Mouse (Mus musculus) brain, embryonic 18.5 days (tissue): Measurements from ENCODE around the gene Clrn3.
"Not testable (repeated sequence)": the region's sequence is repeated elsewhere in the genome, so short reads cannot be mapped to it uniquely, and the experiment has no call there.

Source experiments
- DNase-seq: peaks from one replicate; pipeline ENCODE4 v3.0.0-alpha.2; 2012; ENCODE audit warnings: low read depth, low spot score

Clrn3 gene

DNA sequence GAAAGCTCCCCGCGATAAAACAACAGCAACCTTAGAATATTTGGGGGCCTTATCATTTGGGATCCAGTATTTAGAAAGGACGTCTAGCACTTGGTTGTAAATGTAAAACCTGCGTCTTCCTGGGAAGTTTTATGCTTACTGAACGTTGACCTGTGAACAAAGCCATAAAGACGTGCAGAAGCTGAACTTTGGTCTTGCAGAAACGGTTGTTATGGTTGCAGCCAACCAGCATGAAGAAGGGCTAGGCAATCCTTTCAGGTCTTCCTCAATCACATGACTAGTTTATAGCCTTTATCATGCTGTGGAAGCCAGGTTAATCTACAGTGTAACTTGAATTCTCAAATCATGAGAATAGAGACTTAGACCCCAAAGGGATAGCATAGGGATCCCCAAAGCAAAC, at the start of gene Clrn3:
Gene Clrn3, minus strand, starts transcription at position 140 of the 400 bp plus-strand sequence.
- no peak for DNase-seq

DNA sequence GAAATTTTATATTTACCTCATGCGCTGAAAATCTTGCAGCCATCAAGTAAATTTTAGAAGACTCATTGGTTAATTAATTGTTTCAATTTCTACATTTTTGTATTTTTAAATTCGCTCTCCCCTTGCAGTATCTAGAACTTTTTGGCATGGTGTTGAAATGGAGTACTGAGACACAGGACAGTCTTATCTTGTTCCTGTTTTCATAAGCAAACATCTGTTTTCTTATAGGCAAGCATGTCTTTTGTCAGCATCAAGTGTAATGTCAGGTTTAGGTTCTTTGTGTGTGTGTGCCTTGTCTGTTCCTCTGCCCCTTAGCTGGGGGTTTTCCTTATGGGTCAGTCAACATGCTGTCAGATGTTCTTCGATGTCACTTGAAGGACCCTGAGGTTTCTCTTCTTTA, 47.9 kb upstream of the Clrn3 start:
- no peak for DNase-seq

GRCm38 (mm10) chr7:135575319-135576069, 47.0 kb upstream of the Clrn3 start:
- not testable (repeated sequence) for DNase-seq

- no peak for DNase-seq
Observed at GRCm38 (mm10) chr7:135571951-135572559, 43.6 kb upstream of the Clrn3 start.

GRCm38 (mm10) chr7:135571392-135571791, 42.9 kb upstream of the Clrn3 start:
- no peak for DNase-seq

- no peak for DNase-seq
Observed at GRCm38 (mm10) chr7:135568550-135568949, 40.1 kb upstream of the Clrn3 start.

DNA sequence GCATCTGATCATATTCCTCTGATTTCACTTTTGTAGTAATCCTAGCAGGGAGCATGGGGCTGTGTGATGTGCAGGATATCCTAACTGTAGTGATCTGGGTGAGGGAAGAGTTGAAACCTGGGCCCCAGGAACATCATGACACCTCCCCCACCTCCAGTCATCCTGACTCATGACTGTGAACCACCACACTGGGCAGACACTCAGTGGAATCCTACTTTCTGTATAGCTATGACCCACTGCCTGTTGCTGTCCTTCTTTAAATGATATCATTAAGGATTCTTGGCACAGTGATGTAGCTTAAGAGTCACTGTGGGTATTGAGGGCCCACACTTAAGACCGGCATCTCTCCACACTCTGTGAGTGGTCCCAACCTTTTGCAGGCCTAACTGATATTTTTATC, 39.1 kb upstream of the Clrn3 start:
- no peak for DNase-seq

- DNase-seq: no peak
Observed at GRCm38 (mm10) chr7:135566013-135566412, 37.6 kb upstream of the Clrn3 start.

DNA sequence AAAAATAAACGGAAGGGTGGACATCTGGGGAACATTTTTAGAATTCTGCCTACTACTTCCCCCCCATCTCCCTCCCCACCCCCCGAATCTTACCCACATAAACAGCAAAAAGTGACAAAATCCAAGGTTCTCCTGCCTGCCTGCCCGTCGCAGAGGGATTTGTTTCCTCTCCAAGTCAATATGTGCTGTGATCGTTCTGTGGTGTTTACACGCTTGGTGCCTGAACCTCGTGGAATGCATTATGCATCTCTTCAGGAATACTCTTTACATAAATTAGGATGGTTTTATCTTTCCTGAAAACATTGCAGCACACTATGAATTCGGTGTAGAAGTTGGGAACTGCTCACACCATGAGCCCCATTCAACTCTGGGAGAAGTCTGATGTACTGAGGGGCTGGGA, 35.6 kb upstream of the Clrn3 start:
- peak; percentile 30 for DNase-seq

GRCm38 (mm10) chr7:135560280-135560679, 31.8 kb upstream of the Clrn3 start:
- no peak for DNase-seq

GRCm38 (mm10) chr7:135556663-135557402, 28.4 kb upstream of the Clrn3 start:
- DNase-seq: no peak

DNA sequence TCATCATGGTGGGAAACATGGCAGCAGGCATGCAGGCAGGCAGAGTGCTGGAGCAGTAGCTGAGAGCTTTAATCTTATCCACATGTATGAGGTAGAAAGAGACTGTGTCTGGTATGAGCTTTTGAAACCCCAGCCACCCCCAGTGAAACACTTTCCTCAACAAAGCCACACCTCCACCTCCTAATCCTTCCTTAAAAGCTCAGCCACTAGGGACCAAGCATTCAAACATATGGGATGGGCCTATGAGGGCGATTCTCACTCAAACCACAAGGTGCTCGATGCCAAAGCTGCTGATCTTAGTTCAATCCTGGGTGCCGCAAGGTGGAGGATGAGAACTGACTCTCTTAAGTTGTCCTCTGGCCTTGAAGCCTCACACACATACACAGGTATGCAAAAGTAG, 25.1 kb upstream of the Clrn3 start:
- DNase-seq: no peak

DNA sequence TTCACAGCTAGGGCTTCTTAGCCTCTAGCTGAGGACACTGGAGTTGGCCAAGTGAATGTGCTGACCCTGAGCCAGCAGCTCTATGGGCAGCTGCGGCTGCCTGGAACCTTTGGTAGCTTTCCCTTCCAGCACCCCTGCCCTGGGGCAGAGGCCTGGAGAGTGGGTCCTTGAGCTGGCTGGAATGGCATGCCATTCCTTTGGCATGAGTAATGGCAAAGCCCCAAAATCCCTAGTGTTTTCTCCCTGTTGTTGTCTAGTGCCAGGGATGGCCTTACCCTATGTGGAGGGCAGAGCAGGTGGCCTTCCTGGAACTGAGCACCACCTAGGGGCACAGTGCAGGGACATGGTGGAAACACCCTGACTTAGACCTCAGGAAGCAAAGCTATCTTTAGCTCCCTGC, 23.1 kb upstream of the Clrn3 start:
- DNase-seq: no peak

DNA sequence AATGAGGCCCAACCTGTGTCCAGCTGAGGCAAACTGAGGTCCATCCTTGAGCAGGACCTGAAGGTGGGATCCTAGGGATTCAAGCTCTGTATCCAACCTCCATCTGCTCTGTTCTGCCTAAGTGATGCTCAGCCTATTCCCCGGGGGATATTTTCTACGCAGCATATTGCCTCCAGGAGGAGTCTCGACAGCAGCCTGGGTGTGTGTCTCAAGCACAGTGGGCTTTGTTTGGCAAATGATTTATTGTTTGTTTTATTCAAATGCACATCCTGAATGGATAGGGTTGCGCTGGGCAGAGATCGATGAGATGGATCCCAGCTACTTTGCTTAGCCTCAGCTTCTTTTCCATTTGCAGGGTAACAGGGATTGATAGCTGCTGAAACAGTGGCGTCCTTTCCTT, 20.0 kb upstream of the Clrn3 start:
- DNase-seq: no peak

DNA sequence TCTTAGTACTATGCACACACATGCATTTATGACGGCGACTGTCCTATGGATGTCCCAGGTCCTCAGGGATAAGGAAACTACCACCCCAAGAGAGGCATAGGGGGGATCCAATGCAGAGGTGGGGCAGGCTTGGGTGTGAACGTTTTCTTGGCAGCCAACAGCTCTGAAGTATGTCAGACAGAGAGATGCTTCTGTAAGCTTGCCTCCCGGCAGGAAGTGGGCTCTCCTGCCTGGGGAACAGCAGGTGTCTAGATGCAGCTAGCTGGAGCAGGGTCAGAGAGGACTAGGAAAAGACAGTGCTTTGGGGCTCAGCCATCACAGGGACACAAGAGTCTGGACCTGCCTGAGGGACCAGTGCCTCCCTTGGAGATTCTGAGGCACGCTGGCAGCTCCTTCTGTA, 18.1 kb upstream of the Clrn3 start:
- no peak for DNase-seq

DNA sequence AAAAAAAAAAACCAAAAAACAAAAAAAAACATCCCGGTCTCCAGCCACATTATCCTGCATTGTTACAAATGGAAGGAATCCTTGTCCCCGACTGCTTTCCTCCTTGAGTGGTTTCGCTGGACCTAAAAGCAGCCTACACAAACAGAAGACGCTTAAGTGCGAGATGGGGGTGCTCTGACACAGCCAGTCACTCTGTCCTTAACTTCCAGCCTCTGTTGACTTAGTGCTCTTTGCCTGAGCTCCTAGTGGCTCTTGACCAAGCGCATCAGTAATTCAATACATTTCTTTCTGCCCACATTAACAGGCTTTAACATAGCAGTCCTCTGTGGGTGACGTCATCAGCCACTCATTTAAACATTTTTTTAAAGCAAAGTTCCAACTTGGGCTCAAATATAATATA, 17.5 kb upstream of the Clrn3 start:
- DNase-seq: no peak

GRCm38 (mm10) chr7:135544321-135544720, 15.9 kb upstream of the Clrn3 start:
- DNase-seq: no peak

DNA sequence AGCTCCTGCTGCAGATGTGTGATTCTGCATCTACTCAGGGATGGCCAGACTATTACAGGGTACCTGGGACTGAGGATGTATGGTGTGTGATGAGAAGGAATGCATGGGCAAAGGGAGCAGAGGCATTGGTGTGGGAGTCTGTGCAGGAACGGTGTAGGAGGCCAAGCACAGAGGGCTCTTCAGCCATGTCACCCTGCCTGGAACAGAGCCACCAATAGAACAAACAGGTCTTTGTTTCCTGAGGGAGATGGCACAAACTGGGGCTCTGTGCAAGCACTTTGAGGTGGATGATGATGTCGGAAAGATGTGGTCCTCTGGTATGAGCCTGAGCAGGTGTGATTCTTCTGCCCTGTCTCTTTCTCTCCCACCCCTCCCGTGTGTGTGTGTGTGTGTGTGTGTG, 14.6 kb upstream of the Clrn3 start:
- no peak for DNase-seq

- no peak for DNase-seq
Observed at GRCm38 (mm10) chr7:135542235-135542634, 13.8 kb upstream of the Clrn3 start.

GRCm38 (mm10) chr7:135539429-135539828, 11.0 kb upstream of the Clrn3 start:
- no peak for DNase-seq

DNA sequence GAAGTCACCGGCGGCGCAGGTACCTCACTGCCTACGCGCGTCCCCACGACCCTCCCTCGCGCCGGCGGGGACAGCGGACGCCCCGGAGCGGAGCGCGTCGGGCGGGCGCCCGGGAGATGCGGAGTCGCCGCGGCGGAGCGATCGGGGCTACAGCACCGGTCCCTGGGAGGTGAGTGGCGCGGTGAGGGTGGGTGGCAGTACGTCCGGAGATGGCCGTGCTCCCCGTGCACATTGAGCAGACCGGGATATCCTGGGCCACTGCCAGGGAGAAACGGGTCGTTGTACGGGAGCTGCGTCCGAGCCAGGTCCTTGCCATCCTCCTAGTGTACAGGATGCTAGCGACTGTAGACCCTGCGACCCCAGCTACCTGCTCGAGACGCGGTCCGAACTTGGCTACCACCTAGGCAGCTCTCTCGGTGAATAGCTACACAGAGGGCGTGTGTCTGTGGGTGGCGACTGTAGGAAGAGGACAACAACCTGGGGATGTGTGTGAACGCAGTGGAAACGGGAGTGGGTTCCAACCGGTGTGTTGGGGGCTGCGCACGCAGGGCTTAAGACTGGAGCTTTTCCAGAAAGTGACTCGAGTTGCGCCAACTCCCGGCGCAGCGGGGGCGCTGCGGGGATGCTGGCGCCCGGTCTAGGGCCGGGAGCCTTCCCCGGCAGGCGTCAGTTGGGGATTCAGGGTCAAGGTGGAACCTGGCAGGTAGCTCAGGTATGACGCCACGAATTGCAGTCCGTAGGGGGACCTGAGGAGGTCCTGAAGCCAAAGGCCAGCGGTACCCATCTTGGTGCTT, 9.7 kb upstream of the Clrn3 start:
- DNase-seq: no peak

DNA sequence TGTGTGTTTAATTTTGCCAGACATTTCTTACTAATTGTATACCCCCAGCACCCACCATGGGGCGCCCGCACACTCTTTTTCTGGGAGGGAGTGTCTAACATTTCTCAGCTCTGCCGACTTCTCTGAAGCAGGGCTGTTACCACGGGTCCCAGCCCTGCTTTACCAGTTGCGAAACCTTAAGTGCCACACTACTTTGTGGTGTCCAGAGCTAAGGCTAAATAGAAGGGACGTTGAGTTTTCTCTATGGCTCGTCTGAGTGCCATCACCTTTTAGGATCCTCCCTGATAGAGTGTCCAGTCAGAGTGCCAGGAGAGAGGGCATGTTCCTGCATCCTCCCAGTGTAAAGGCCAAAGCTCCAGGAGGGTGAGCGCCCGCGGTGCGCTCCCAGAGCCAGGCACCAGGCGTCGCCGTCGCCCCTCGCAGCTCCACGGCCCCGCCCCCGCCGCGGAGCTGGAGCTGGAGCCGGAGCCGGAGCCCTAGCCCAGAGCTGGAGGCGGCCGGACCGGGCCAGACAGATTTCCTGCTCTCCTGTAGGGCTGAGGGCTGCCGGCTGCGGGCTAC, 9.0 kb upstream of the Clrn3 start, which contains the start of gene Ptpre:
Gene Ptpre, plus strand, starts transcription at position 141 of the 561 bp plus-strand sequence.
- DNase-seq: peak; percentile 66
